Mouse (Mus musculus) lung, postnatal 0 days (tissue): ENCODE data around the gene Nr1h4.

Experiments used
- CTCF ChIP-seq: IDR thresholded peaks from 2 replicates; pipeline ENCODE4 v1.5.1; 2016; ENCODE audit warnings: antibody characterized with exemption, mild to moderate bottlenecking
- EP300 ChIP-seq: IDR thresholded peaks from 2 replicates; pipeline ENCODE4 v1.6.1; 2016; ENCODE audit warnings: antibody characterized with exemption, mild to moderate bottlenecking, control low read depth

DNA sequence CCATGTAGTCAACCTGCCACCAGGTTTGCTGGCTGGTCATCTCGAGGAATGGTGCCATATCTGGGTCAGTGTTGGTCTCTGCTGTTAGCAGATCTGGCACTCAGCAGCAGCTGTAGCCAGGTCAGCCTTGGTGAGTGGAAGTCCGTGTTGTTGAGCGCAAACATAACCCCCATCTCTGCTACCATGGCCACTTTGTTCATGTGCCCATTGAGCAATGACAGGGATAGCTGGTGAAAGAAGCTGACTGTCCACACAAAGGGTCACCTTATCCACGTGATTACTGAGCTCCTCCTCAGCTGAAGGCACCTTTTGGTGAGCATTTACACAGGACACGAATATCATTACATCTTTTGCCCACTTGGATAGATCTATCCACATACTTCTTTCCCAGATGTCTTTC, 19.6 kb upstream of the Nr1h4 start:
- TF ChIP-seq CTCF (no peak), EP300 (no peak)
